Mouse (Mus musculus) midbrain, embryonic 13.5 days (tissue): Measurements from ENCODE around the gene Rtp4. TPM values are rescaled to one million over a fixed set of nuclear protein-coding genes. Genes with fewer than 3 reads are reported as not detected.
A peak's percentile ranks its signal among the peaks of the same experiment; 100 is the strongest.

Experiments
- ATAC-seq: fragments of 200-750 bp; cut with Nextera tagmentation; 2 replicates; pipeline ENCODE4 v1.8.0; 2017; ENCODE audit warnings: mild to moderate bottlenecking, moderate TSS enrichment, moderate library complexity
- H3K27ac ChIP-seq: fragments of 300-500 bp; sonication (generic); 2 replicates; pipeline ENCODE4 v1.5.1; 2015; ENCODE audit warnings: inconsistent platforms, mild to moderate bottlenecking, moderate library complexity
- H3K27me3 ChIP-seq: fragments of 300-500 bp; sonication (generic); 2 replicates; pipeline ENCODE4 v1.6.1; 2015; ENCODE audit warnings: mild to moderate bottlenecking, inconsistent platforms
- H3K36me3 ChIP-seq: fragments of 300-500 bp; sonication (generic); 2 replicates; pipeline ENCODE4 v1.6.1; 2015; ENCODE audit warnings: mild to moderate bottlenecking, inconsistent platforms
- H3K4me1 ChIP-seq: fragments of 300-500 bp; sonication (generic); replicated peaks from 2 replicates; pipeline ENCODE4 v1.6.1; 2015; ENCODE audit warnings: inconsistent platforms
- H3K4me2 ChIP-seq: fragments of 300-500 bp; sonication (generic); replicated peaks from 2 replicates; pipeline ENCODE4 v1.6.1; 2015; ENCODE audit warnings: moderate library complexity, mild to moderate bottlenecking, inconsistent platforms
- H3K4me3 ChIP-seq: fragments of 300-500 bp; sonication (generic); replicated peaks from 2 replicates; pipeline ENCODE4 v1.5.1; 2015; ENCODE audit warnings: mild to moderate bottlenecking, inconsistent platforms
- H3K9ac ChIP-seq: fragments of 300-500 bp; sonication (generic); replicated peaks from 2 replicates; pipeline ENCODE4 v1.6.1; 2015; ENCODE audit warnings: mild to moderate bottlenecking, inconsistent platforms
- H3K9me3 ChIP-seq: fragments of 300-500 bp; sonication (generic); 2 replicates; pipeline ENCODE4 v1.6.1; 2016; ENCODE audit warnings: mild to moderate bottlenecking, inconsistent platforms
- WGBS: fragments of 180-500 bp; shearing (Covaris S2); methylation state at CpG from one replicate; pipeline ENCODE4 v1.1.7; 2015; 5-methylcytosine and 5-hydroxymethylcytosine counted together
- polyA plus RNA-seq: library from polyadenylated mRNA; unstranded; fragments of >200 nt; fragmentation: Nextera tagmentation; extraction: Ambion mirVana; gene quantifications from 2 replicates; pipeline ENCODE4 v1.2.1, GENCODE M21; 2015

Gene Rtp4
- polyA plus RNA-seq, 1 experiment from 2014 or later, result 3.4 TPM

DNA sequence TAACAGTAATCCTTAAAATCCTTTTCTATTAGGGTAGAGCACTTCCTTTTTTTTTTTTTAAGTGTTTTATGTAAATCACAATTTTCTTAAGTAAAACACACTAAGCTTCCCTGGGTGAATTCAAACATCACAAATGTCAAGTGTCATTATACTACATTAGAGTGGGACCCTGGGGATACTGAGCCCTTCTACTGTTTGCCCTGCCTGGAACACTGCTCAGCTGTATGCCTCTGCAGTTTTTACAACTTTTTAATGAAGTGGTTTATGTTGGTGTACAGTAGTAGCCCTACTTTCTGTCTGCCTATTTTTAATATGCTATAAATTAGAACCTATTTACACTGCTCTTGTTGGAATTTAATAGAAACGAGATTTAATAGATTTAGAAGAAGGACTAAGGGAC lies 22.2 kb upstream of the Rtp4 start:
- Histone ChIP-seq H3K4me2 (no peak overlapping the region), H3K4me1 (peaks cover 19% of the 10 kb centered on the region), H3K27me3 (no peaks in the 10 kb centered on the region), H3K9me3 (no peaks in the 10 kb centered on the region), H3K36me3 (peaks cover 22% of the 10 kb centered on the region), H3K4me3 (no peak overlapping the region), H3K27ac (no peak overlapping the region), H3K9ac (no peak overlapping the region)
- ATAC-seq, result 0 out of 2 replicates have a peak, but pooled peaks have one; percentile 40
- 78% methylated on average over 1 of the region's 1 CpGs for WGBS

- Histone ChIP-seq H3K27me3 (no peaks in the 10 kb centered on the region), H3K4me1 (peaks cover 25% of the 10 kb centered on the region), H3K36me3 (peaks cover 15% of the 10 kb centered on the region), H3K4me2 (no peak overlapping the region), H3K9me3 (no peaks in the 10 kb centered on the region), H3K9ac (no peak overlapping the region), H3K4me3 (no peak overlapping the region), H3K27ac (no peak overlapping the region)
- no peak for ATAC-seq
- WGBS, result 84% methylated on average over 7 of the region's 7 CpGs
Observed at GRCm38 (mm10) chr16:23498691-23499131, 21.4 kb upstream of the Rtp4 start.

DNA sequence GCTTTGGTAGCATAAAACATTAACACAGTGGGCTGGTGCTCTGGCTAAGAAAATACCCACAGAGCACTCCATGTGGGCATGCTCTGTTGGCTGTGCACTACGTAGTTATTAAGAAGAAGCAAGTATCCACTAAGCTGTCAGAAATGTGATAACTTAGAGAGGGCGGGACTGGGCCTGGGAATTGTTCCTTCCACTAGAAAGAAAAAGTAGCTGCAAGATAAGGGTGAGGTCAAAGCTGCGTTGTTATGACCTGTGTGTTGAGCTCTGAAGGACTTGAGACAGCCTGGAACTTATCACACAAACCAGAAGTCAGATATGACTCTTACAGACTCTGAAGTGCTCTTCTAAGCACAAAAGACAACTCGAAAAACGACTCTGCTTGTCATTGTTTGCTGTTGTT lies 19.5 kb upstream of the Rtp4 start:
- no peak overlapping the region for H3K4me3 ChIP-seq
- ATAC-seq, result no peak
- no peak overlapping the region for H3K9ac ChIP-seq
- H3K4me2 ChIP-seq, result no peak overlapping the region
- no peaks in the 10 kb centered on the region for H3K27me3 ChIP-seq
- peaks cover 44% of the 10 kb centered on the region for H3K4me1 ChIP-seq
- H3K27ac ChIP-seq, result no peak overlapping the region
- H3K36me3 ChIP-seq, result 0 out of 2 replicates have a peak, but pooled peaks cover 3% of the 10 kb centered on the region
- H3K9me3 ChIP-seq, result no peaks in the 10 kb centered on the region
- 84% methylated on average over 5 of the region's 5 CpGs for WGBS

- Histone ChIP-seq H3K36me3 (no peaks in the 10 kb centered on the region), H3K4me1 (peaks cover 51% of the 10 kb centered on the region), H3K4me2 (no peak overlapping the region), H3K4me3 (no peak overlapping the region), H3K9me3 (no peaks in the 10 kb centered on the region), H3K27ac (no peak overlapping the region), H3K9ac (no peak overlapping the region), H3K27me3 (no peaks in the 10 kb centered on the region)
- no peak for ATAC-seq
- WGBS, result 97% methylated on average over 2 of the region's 2 CpGs
Observed at GRCm38 (mm10) chr16:23501288-23501687, 18.8 kb upstream of the Rtp4 start.

- Histone ChIP-seq H3K4me3 (no peak overlapping the region), H3K27me3 (no peaks in the 10 kb centered on the region), H3K9me3 (no peaks in the 10 kb centered on the region), H3K4me1 (peaks cover 50% of the 10 kb centered on the region), H3K36me3 (0 out of 2 replicates have a peak, but pooled peaks cover 3% of the 10 kb centered on the region), H3K9ac (no peak overlapping the region), H3K27ac (no peak overlapping the region), H3K4me2 (no peak overlapping the region)
- no peak for ATAC-seq
- 87% methylated on average over 3 of the region's 3 CpGs for WGBS
Observed at GRCm38 (mm10) chr16:23502478-23502877, 17.6 kb upstream of the Rtp4 start.

GRCm38 (mm10) chr16:23503351-23503750 lies 16.7 kb upstream of the Rtp4 start:
- no peaks in the 10 kb centered on the region for H3K9me3 ChIP-seq
- no peak overlapping the region for H3K9ac ChIP-seq
- H3K4me1 ChIP-seq, result peaks cover 42% of the 10 kb centered on the region
- 71% methylated on average over 4 of the region's 4 CpGs for WGBS
- no peak for ATAC-seq
- H3K4me2 ChIP-seq, result no peak overlapping the region
- H3K27ac ChIP-seq, result peak overlapping the region; percentile 79
- 0 out of 2 replicates have a peak, but pooled peaks cover 3% of the 10 kb centered on the region for H3K36me3 ChIP-seq
- no peak overlapping the region for H3K4me3 ChIP-seq
- H3K27me3 ChIP-seq, result no peaks in the 10 kb centered on the region

GRCm38 (mm10) chr16:23504320-23504744 lies 15.8 kb upstream of the Rtp4 start:
- H3K36me3 ChIP-seq, result peaks cover 11% of the 10 kb centered on the region; the same call in 1 of the 2 replicates
- H3K27ac ChIP-seq, result peak overlapping the region; percentile 79
- no peaks in the 10 kb centered on the region for H3K27me3 ChIP-seq
- H3K9me3 ChIP-seq, result no peaks in the 10 kb centered on the region
- no peak overlapping the region; the same call in 1 of the 2 replicates for H3K4me2 ChIP-seq
- H3K4me3 ChIP-seq, result no peak overlapping the region
- WGBS, result 0% methylated on average over 3 of the region's 3 CpGs
- ATAC-seq, result peak; percentile 95
- peaks cover 38% of the 10 kb centered on the region for H3K4me1 ChIP-seq
- H3K9ac ChIP-seq, result 0 out of 2 replicates have a peak overlapping the region, but pooled peaks have one; percentile 21

- Histone ChIP-seq H3K4me1 (peaks cover 38% of the 10 kb centered on the region), H3K9ac (no peak overlapping the region), H3K36me3 (peaks cover 22% of the 10 kb centered on the region), H3K4me3 (no peak overlapping the region), H3K27ac (peak overlapping the region; percentile 79; the same call in 1 of the 2 replicates), H3K4me2 (no peak overlapping the region), H3K27me3 (no peaks in the 10 kb centered on the region), H3K9me3 (no peaks in the 10 kb centered on the region)
- 62% methylated on average over 11 of the region's 11 CpGs for WGBS
- ATAC-seq, result no peak
Observed at GRCm38 (mm10) chr16:23505904-23506687, 14.0 kb upstream of the Rtp4 start.

- WGBS, result 70% methylated on average over 4 of the region's 4 CpGs
- Histone ChIP-seq H3K27me3 (0 out of 2 replicates have a peak, but pooled peaks cover 2% of the 10 kb centered on the region), H3K4me1 (peaks cover 16% of the 10 kb centered on the region), H3K9ac (no peak overlapping the region), H3K27ac (no peak overlapping the region), H3K9me3 (no peaks in the 10 kb centered on the region), H3K36me3 (peaks cover 46% of the 10 kb centered on the region), H3K4me3 (no peak overlapping the region), H3K4me2 (no peak overlapping the region)
- ATAC-seq, result no peak
Observed at GRCm38 (mm10) chr16:23511166-23511935, 8.7 kb upstream of the Rtp4 start.

DNA sequence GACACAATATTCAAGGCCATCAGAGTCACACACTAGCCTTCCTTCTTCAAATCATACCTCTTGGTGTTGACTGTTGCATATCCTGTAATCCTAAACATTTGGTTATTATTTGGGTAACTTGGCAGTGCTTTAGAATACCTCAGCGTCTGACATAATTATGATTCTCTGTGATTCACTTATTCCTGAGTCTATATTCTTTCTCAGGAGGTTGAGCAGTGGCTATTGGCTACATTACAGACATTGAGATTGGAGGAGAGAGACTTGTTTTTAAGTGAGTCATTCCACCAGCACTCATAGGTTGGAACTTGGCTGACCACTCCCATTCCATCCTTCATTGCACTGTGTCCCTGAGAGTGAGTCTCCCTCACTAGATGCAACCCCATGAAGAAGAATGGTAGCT lies 6.7 kb upstream of the Rtp4 start:
- Histone ChIP-seq H3K27me3 (0 out of 2 replicates have a peak, but pooled peaks cover 2% of the 10 kb centered on the region), H3K9ac (no peak overlapping the region), H3K4me3 (no peak overlapping the region), H3K4me1 (peaks cover 31% of the 10 kb centered on the region), H3K27ac (no peak overlapping the region), H3K9me3 (no peaks in the 10 kb centered on the region), H3K36me3 (peaks cover 43% of the 10 kb centered on the region), H3K4me2 (no peak overlapping the region)
- 96% methylated on average over 1 of the region's 1 CpGs for WGBS
- ATAC-seq, result no peak

DNA sequence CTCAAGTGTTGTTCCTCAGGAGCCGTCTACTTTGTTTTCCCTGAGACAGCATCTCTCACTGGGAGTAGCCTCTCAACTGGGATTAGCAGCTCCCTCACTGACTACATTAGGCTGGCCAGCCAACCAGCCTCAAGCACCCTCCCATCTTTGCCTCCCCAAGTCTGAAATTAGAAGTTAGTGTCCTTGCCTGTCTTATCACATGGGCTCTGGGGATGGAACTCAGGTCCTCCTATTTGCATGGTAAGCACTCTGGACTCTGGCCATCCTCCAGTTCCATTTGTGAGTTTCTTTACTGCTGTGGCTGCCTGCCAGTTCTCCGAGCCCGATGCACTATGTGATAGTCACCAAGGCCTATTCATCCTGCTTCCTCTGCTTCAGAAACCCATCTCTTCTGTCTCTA lies 4.3 kb upstream of the Rtp4 start:
- Histone ChIP-seq H3K9ac (no peak overlapping the region), H3K4me2 (no peak overlapping the region), H3K9me3 (no peaks in the 10 kb centered on the region), H3K36me3 (peaks cover 27% of the 10 kb centered on the region), H3K27ac (no peak overlapping the region), H3K27me3 (0 out of 2 replicates have a peak, but pooled peaks cover 2% of the 10 kb centered on the region), H3K4me3 (no peak overlapping the region), H3K4me1 (peaks cover 54% of the 10 kb centered on the region)
- ATAC-seq, result 0 out of 2 replicates have a peak, but pooled peaks have one; percentile 7
- WGBS, result 62% methylated on average over 3 of the region's 3 CpGs

DNA sequence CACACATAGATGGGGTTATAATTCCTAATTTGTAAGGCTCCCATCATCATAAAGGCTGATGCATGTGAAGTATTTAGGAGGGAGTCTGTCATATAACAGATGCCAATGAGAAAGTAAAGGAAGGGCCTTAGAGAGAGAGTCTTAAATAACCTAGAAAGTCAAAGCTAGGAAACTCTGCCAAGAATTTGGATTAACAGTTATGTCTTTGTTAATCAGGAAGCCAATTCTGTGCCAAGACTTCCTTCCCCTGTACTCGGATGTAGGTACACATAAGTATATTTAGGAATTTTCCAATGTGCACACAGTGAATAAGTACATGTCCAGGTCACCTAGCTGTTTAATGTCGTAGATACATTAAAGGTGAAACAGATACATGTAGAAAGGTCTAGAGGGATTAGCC lies 3.5 kb upstream of the Rtp4 start:
- Histone ChIP-seq H3K9ac (no peak overlapping the region), H3K4me3 (no peak overlapping the region), H3K27ac (0 out of 2 replicates have a peak overlapping the region, but pooled peaks have one; percentile 32), H3K4me1 (peaks cover 62% of the 10 kb centered on the region), H3K36me3 (peaks cover 19% of the 10 kb centered on the region), H3K4me2 (no peak overlapping the region), H3K27me3 (0 out of 2 replicates have a peak, but pooled peaks cover 2% of the 10 kb centered on the region), H3K9me3 (no peaks in the 10 kb centered on the region)
- ATAC-seq, result no peak
- 90% methylated on average over 2 of the region's 2 CpGs for WGBS
